Mouse (Mus musculus): ENCODE data around the gene Zbtb22.

Zbtb22 gene

DNA sequence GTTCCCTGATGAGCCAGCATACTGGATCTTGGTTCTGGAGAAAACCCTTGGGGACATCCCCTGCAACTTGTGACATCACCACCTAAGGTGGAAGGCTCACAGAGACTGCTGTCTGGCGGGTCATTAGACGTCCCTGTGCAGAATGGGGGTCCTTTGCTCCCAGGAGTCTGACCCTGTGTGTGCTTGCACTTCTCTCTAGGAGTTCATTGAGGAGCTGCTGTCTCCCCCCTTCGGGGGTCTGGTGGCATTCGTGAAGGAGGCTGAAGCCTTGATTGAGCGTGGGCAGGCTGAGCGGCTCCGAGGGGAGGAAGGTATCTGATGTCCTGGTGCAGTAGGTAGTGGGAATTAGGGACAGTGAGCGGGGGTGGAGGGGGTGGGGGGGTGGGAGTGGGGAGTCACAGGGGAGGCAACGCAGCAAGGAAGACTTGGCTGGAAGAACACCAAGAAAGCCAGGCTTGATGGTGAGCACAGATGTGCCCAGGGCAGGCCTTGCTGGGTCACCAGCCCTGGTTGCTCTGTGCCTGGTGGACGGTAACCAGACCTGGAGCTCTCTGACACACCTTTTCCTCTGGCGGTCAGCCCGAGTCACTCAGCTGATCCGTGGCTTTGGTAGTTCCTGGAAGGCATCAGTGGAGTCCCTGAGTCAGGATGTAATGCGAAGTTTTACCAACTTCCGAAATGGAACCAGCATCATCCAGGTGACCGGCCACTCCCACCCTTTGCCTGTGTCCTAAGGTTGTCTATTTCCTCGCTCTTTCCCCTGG is 49.6 kb downstream of the Zbtb22 start:
- DNase-seq (ENCODE audit: low spot score in 2 of 2), result no peak

DNA sequence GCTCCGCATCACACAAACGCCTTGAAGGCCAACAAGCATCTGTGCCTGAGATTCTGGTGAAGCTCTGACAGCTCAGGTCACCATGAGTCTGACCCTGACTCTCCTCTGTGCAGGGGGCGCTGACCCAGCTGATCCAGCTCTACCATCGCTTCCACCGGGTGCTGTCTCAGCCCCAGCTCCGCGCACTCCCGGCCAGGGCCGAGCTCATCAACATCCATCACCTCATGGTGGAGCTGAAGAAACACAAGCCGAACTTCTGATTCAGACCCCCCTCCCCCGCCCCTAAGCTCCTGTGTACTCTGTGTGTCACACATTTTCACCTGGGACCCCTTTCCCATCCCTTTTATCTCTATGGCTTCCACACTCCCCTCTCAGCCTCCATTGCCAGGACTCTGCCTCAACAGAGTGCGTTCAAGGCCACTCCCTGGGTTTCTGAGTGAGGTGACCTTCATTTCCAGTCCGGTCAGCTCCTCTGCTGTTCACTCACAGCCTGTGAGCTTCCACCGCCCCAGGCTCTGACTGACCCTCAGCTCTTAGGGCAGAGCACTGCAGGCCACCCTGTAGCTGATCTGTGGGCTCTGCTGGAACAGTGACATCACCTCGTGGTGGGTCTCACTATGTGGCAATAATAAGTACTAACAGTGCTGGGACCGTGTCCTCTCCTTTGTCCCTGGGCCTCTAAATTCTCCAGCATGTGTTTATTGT is 50.3 kb downstream of the Zbtb22 start:
- DNase-seq (ENCODE audit: low spot score in 2 of 2), result no peak

DNA sequence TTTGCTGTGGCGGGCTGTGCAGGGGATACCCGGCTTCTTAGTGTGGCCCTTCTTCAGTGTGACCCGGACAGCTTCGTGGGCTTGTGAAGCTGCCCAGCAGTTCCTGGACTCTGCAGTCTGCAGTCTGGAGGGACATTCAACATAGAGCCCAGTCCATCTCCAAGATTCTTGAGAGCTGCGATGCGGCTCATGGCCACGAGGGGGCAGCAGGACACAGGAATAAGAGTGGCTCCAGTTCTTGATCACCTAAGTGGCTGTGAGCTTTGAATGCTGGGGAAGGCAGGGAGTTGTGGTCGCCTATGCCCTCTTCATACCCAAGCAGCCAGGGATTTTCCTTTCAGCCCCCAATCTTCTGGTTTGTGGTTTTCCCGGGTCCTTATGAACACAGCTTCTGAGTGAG is 52.8 kb downstream of the Zbtb22 start:
- peak; percentile 56 to 69 for DNase-seq (ENCODE audit: low spot score in 2 of 2)
